Mouse (Mus musculus) right cerebral cortex, postnatal 14 days (tissue): ENCODE results near the gene Fgf2.

Source experiments
- DNase-seq: peaks from one replicate; pipeline ENCODE4 v3.0.0; 2022

The Fgf2 gene

GRCm38 (mm10) chr3:37360729-37361128 lies 12.6 kb downstream of the Fgf2 start:
- no peak for DNase-seq

- no peak for DNase-seq
These were observed 17.0 kb downstream of the Fgf2 start for GRCm38 (mm10) chr3:37365144-37365543.

DNA sequence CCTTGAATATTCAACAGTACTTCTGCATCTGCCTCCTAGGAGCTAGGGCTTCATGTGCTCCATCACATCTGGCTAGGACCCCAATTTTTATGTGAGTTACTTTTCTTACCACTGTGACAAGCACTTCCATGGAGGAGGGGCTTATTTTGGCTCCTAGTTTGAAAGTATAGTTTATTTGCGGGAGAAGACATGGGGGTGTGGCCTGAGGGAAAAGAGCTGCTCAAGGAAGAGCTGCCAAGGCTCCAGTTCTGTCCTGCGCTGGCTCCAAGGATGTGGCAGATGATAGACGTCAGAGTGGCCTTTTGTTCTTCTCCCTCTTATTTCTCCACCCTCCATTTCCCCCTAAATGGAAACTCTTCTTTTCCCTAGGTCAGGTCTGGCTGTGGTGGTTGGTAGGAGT lies 17.8 kb downstream of the Fgf2 start:
- DNase-seq, result no peak

DNA sequence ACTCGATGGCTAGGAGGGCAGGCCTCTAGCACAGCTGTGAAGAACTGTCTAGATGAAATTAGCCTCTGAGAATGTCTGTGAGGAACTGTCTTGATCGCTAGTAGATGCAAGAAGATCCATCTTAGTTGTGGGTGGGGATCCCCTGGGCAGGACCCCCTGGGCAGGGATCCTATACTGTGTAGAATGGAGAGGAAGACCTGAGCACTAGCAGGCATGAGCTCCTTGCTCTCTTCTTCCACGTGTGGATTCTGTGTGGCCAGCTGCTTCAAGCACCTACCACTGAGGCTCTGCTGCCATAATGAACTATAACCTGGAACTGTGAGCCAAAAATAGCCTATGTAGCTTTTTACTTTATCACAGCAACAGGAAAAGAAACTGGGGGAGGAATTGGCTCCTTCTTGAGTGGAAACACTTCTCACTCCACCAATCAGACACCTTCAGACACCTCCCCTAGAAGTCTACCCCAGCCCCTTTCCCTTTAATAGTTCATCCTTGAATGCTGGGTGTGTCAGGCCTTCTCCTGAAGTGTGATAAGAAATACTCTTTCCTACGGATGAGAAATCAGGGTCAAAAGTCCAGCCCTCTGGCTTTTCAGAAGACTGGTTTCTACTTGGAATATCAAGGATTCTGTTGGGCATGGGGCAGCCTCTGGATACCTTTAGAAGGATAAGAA lies 18.4 kb downstream of the Fgf2 start:
- DNase-seq, result no peak

- no peak for DNase-seq
These were observed 22.3 kb downstream of the Fgf2 start for GRCm38 (mm10) chr3:37370407-37370806.

- DNase-seq, result no peak
These were observed 25.6 kb downstream of the Fgf2 start for GRCm38 (mm10) chr3:37373712-37374111.

- DNase-seq, result no peak
These were observed 29.8 kb downstream of the Fgf2 start for GRCm38 (mm10) chr3:37377926-37378325.

GRCm38 (mm10) chr3:37378412-37378811 lies 30.3 kb downstream of the Fgf2 start:
- no peak for DNase-seq

- DNase-seq, result no peak
These were observed 31.1 kb downstream of the Fgf2 start for GRCm38 (mm10) chr3:37379201-37379600.

GRCm38 (mm10) chr3:37379930-37380881 lies 32.1 kb downstream of the Fgf2 start:
- DNase-seq, result no peak

DNA sequence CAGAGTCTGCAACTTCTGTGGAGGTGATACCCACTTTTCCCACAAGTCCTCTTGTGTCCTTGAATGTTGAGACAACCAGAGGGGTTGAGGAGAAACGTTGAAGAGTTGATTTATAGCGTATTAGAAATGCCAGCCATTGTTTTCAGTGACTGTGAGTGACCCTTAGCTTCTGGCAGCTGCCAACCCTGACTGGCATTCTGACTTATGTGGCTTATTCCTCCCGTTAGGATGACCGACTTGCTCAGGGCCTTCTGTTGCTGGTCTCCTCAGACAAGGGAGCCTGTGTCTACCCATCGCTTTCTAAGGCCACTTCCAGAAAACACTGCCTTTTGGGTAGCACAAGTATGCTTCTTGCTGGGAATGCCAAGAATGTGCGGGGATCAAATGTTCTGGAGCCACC lies 33.3 kb downstream of the Fgf2 start:
- no peak for DNase-seq

GRCm38 (mm10) chr3:37383096-37383765 lies 35.1 kb downstream of the Fgf2 start:
- no peak for DNase-seq

DNA sequence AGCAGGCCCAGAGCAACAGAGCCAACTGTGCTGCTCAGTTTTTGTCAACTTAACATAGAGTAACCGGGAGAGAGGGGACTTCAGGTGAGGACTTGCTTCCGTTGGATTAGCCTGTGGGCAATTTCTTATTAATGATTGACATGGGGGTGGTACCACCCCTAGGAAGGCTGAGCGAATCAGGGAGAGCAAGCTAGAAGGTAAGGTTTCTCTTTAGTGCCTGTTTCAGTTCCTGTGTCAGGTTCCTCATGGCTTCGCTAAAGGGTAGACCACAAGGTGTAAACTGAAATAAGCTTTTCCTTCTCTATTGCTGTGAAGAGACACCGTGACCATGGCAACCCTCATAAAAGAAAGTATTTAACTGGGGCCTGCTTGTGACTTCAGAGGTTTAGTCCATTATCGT lies 39.2 kb downstream of the Fgf2 start:
- no peak for DNase-seq

- DNase-seq, result no peak
These were observed 48.9 kb downstream of the Fgf2 start for GRCm38 (mm10) chr3:37396930-37397608.

- DNase-seq, result no peak
These were observed 49.5 kb downstream of the Fgf2 start for GRCm38 (mm10) chr3:37397646-37398045.

- no peak for DNase-seq
These were observed 50.7 kb downstream of the Fgf2 start for GRCm38 (mm10) chr3:37398661-37399395.

- DNase-seq, result no peak
These were observed 53.8 kb downstream of the Fgf2 start for GRCm38 (mm10) chr3:37401729-37402610.

DNA sequence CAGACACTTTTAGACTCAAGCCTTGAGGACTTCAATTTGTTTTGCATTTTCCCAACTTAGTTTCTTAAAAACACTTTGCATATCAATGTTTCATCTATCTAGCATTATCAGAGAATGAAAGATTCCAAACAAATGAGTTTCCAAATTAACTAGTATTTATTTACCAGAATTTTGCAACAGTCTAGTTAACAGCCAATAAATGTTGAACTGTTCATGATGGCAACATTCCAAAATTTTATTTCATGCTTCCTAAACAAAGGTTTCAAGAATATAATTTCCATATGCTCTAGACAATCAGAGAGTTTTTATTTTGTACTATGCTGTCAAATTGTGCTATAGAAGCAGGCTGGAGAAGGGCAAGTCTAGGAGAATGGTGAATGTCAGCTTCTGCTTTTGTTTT lies 59.5 kb downstream of the Fgf2 start:
- DNase-seq, result no peak

DNA sequence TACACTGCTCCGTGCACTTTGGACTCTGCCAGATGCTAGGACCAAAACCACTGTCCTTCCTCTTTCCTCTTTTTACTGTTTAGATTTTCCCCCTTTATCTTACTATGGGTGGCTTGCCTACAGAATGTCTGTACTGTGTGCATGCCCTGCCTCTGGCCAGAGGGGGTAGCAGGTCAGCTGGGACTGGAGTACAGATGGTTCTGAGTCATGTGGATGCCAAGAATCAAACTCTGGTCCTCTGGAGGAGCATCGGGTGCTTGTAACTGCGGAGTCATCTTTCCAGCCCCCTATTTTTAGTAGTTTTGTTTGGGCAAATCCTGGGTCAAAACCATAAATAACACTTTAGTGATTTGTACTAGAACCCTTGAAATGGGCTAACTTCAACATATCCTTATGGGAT lies 65.3 kb downstream of the Fgf2 start:
- DNase-seq, result no peak

GRCm38 (mm10) chr3:37414413-37414960 lies 66.3 kb downstream of the Fgf2 start:
- peak; percentile 91 for DNase-seq

GRCm38 (mm10) chr3:37418341-37418740 lies 70.2 kb downstream of the Fgf2 start:
- no peak for DNase-seq
